Mouse (Mus musculus) liver, postnatal 0 days (tissue): Measurements from ENCODE around the gene Rbfox3.

Experiments used
- CTCF ChIP-seq: sonication (generic); IDR thresholded peaks from 2 replicates; pipeline ENCODE4 v1.5.1; 2016; ENCODE audit warnings: antibody characterized with exemption, low read depth
- EP300 ChIP-seq: IDR thresholded peaks from 2 replicates; pipeline ENCODE4 v1.6.1; 2016; ENCODE audit warnings: antibody characterized with exemption, low read depth, mild to moderate bottlenecking

DNA sequence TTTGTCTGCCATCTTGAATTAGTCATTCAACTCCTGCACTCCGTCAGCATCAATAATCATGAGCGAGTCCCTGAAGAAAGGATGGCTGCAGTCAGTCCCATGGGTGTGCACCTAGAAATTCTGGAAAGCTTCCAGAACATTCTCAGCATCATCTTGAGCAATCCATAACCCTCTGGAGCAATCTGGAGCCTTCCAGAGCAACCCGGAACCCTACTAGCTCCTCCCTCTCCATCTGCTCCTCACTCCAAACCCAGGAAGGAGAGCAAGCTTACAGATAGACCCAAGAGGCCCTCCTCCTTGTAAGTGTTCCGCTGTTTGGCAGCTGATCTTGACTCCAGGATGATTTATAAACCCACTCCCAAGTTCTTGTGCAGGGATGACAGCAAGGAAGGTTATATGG lies 17.2 kb downstream of the Rbfox3 start:
- TF ChIP-seq CTCF (no peak), EP300 (no peak)
